Mouse (Mus musculus): Measurements from ENCODE around the gene Rfx4.

- TF ChIP-seq CTCF (conservative IDR thresholded peaks at IDR 0.05; ENCODE audit: low read length), result no peak
- TF ChIP-seq POU5F1 (IDR thresholded peaks at IDR 0.05; ENCODE audit: borderline replicate concordance, low read length), result no peak
- TF ChIP-seq NANOG (IDR thresholded peaks at IDR 0.05; ENCODE audit: borderline replicate concordance, low read length), result no peak
Observed at GRCm38 (mm10) chr10:84817086-84817869, 61.4 kb downstream of the Rfx4 start.

Measured in E14TG2a.4 (cell line).